Mouse (Mus musculus) brain, embryonic 14.5 days (tissue): ENCODE measurements at regions not wholly inside any gene's neighbourhood (a gene's known extent, or its start where the extent isn't known, plus 50 kb on each side); places are given as distances from the start of the nearest gene placed in this dataset.

ENCODE experiments used
- CTCF ChIP-seq: fragments of 200-500 bp; IDR thresholded peaks from 2 replicates; pipeline ENCODE4 v1.5.1; 2012; ENCODE audit warnings: inconsistent platforms, mild to moderate bottlenecking, moderate library complexity, borderline replicate concordance; ENCODE audit not compliant: insufficient read depth, insufficient read length; ENCODE audit errors: extremely low read depth
- POLR2A ChIP-seq: fragments of 200-500 bp; IDR thresholded peaks from 2 replicates; pipeline ENCODE4 v1.6.1; 2012; ENCODE audit warnings: mild to moderate bottlenecking, inconsistent platforms, borderline replicate concordance; ENCODE audit not compliant: poor library complexity, insufficient read depth, insufficient read length, severe bottlenecking; ENCODE audit errors: extremely low read depth

DNA sequence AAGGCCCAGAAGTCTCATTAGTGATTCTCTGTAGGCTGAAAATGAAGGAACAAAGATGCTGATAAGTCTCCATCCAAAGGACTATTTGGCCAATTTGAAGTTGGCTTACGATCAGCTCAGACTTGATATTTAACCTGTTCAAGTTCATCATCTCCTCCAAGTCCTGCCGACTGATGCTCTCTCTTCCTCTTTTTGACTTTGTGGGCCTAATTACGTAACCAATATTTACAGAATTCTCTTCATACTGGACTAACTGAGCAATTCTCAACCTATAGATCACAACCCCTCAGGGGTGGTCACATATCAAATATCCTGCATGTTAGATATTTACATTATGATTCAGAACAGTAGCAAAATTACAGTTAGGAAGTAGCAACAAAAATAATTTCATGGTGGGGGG lies 101.2 kb upstream of the Frmd4a start:
- TF ChIP-seq POLR2A (no peak), CTCF (no peak)
